Mouse (Mus musculus) retina, postnatal 1 day (tissue): ENCODE data around the gene Grin2c.

Experiments
- DNase-seq: peaks from one replicate; pipeline ENCODE4 v3.0.0-alpha.2; 2012

The Grin2c gene

GRCm38 (mm10) chr11:115229021-115229930 is 37.8 kb downstream of the Grin2c start:
- DNase-seq: peak; percentile 50

GRCm38 (mm10) chr11:115228430-115228829 is 38.6 kb downstream of the Grin2c start:
- DNase-seq: no peak

GRCm38 (mm10) chr11:115227640-115228039 is 39.4 kb downstream of the Grin2c start:
- no peak for DNase-seq

GRCm38 (mm10) chr11:115226811-115227491 is 40.1 kb downstream of the Grin2c start:
- DNase-seq: peak; percentile 49

GRCm38 (mm10) chr11:115225301-115225700 is 41.7 kb downstream of the Grin2c start:
- no peak for DNase-seq

- DNase-seq: peak; percentile 78
Measured at GRCm38 (mm10) chr11:115224889-115225288, 42.2 kb downstream of the Grin2c start.

- DNase-seq: no peak
Measured at GRCm38 (mm10) chr11:115223877-115224276, 43.2 kb downstream of the Grin2c start.

- no peak for DNase-seq
Measured at GRCm38 (mm10) chr11:115223451-115223850, 43.6 kb downstream of the Grin2c start.

GRCm38 (mm10) chr11:115222570-115222969 is 44.5 kb downstream of the Grin2c start:
- no peak for DNase-seq

GRCm38 (mm10) chr11:115222077-115222476 is 45.0 kb downstream of the Grin2c start:
- peak; percentile 76 for DNase-seq

GRCm38 (mm10) chr11:115219685-115220084 is 47.4 kb downstream of the Grin2c start:
- no peak for DNase-seq

- no peak for DNase-seq
Measured at GRCm38 (mm10) chr11:115219263-115219662, 47.8 kb downstream of the Grin2c start.

GRCm38 (mm10) chr11:115217439-115218410 is 49.3 kb downstream of the Grin2c start:
- DNase-seq: peak; percentile 43

GRCm38 (mm10) chr11:115215123-115215522 is 51.9 kb downstream of the Grin2c start:
- DNase-seq: no peak

- peak; percentile 74 for DNase-seq
Measured at GRCm38 (mm10) chr11:115212116-115212515, 54.9 kb downstream of the Grin2c start.

GRCm38 (mm10) chr11:115209958-115210357 is 57.1 kb downstream of the Grin2c start:
- DNase-seq: peak; percentile 80

GRCm38 (mm10) chr11:115208776-115209732 is 58.0 kb downstream of the Grin2c start:
- peak; percentile 7 for DNase-seq

- no peak for DNase-seq
Measured at GRCm38 (mm10) chr11:115208126-115208525, 58.9 kb downstream of the Grin2c start.

- DNase-seq: no peak
Measured at GRCm38 (mm10) chr11:115202756-115203155, 64.3 kb downstream of the Grin2c start.

GRCm38 (mm10) chr11:115202316-115202715 is 64.7 kb downstream of the Grin2c start:
- DNase-seq: peak; percentile 84

GRCm38 (mm10) chr11:115200520-115200919 is 66.5 kb downstream of the Grin2c start:
- no peak for DNase-seq
